Mouse (Mus musculus) forebrain, embryonic 16.5 days (tissue): ENCODE data around the gene Pnp2. TPM values are rescaled to one million over a fixed set of nuclear protein-coding genes. Genes with fewer than 3 reads are reported as not detected.
"Not testable (repeated sequence)": the region's sequence is repeated elsewhere in the genome, so short reads cannot be mapped to it uniquely, and the experiment has no call there.

Source experiments
- ATAC-seq: fragments of 200-750 bp; cut with Nextera tagmentation; 2 replicates; pipeline ENCODE4 v1.8.0; 2017; ENCODE audit warnings: mild to moderate bottlenecking, moderate library complexity
- H3K27ac ChIP-seq: fragments of 300-500 bp; sonication (generic); 2 replicates; pipeline ENCODE4 v1.5.1; 2014; ENCODE audit warnings: low read length, control low read depth
- H3K27me3 ChIP-seq: fragments of 300-500 bp; sonication (generic); replicated peaks from 2 replicates; pipeline ENCODE4 v1.6.1; 2014; ENCODE audit warnings: low read length; ENCODE audit not compliant: control insufficient read depth, insufficient read depth
- H3K36me3 ChIP-seq: fragments of 300-500 bp; sonication (generic); 2 replicates; pipeline ENCODE4 v1.6.1; 2014; ENCODE audit not compliant: control insufficient read depth, insufficient read depth
- H3K4me1 ChIP-seq: fragments of 300-500 bp; sonication (generic); replicated peaks from 2 replicates; pipeline ENCODE4 v1.6.1; 2014; ENCODE audit warnings: low read length; ENCODE audit not compliant: control insufficient read depth, insufficient read depth
- H3K4me2 ChIP-seq: fragments of 300-500 bp; sonication (generic); 2 replicates; pipeline ENCODE4 v1.6.1; 2014; ENCODE audit warnings: mild to moderate bottlenecking, low read length, control low read depth
- H3K4me3 ChIP-seq: fragments of 300-500 bp; sonication (generic); replicated peaks from 2 replicates; pipeline ENCODE4 v1.5.1; 2014; ENCODE audit warnings: mild to moderate bottlenecking, low read length, control low read depth
- H3K9ac ChIP-seq: fragments of 300-500 bp; sonication (generic); replicated peaks from 2 replicates; pipeline ENCODE4 v1.6.1; 2014; ENCODE audit warnings: low read depth, low read length, control low read depth
- H3K9me3 ChIP-seq: fragments of 300-500 bp; sonication (generic); 2 replicates; pipeline ENCODE4 v1.6.1; 2016; ENCODE audit warnings: low read length; ENCODE audit not compliant: control insufficient read depth
- WGBS: fragments of 180-500 bp; shearing (Covaris S2); extraction: QIAGEN DNeasy Blood & Tissue Kit; methylation state at CpG from one replicate; pipeline ENCODE4 v1.1.7; 2014; 5-methylcytosine and 5-hydroxymethylcytosine counted together
- polyA plus RNA-seq: library from polyadenylated mRNA; unstranded; fragments of >200 nt; fragmentation: Nextera tagmentation; extraction: Ambion mirVana; gene quantifications from 2 replicates; pipeline ENCODE4 v1.2.1, GENCODE M21; 2015

Gene Pnp2
- polyA plus RNA-seq, 1 experiment from 2014 or later: 0.63 TPM

DNA sequence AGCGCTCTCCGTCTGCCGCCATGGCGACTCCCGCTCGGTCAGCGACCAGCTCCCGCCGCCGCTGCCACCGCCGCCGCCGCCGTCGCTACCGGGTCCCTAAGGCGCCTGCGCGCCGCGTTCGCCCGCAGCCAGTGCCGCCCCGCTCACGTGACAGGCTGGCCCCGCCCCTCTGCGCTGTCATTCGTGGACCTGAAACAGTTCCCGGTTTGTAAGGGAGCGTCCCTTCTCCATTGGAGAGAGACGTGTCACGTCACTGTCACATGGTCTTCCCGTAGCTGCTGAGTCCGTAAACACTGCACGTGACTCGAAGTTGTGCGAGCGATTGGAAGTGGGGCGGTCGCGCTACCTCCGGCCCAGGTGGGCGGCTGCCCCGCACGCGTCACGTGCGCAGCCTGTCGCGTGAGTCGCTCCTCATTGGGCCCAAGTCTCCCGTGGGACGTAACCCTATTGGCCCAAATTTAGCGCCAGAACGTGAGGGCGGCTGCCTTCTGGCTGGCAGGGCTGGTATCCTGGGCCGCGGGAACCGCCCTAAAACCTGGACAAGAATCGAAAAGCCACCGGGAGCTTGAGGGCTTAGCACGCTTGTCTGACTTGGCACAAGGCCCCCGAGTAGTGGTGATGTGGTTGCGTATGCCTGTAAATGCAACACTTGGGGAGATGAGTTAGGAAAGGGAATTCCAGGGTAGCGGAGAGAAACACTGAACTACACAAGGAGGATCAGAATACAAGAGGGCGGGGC lies 24.9 kb upstream of the Pnp2 start, which contains the start of the genes Pip4p1 and Pnp:
Gene Pip4p1 (minus strand): TSS at position 103 of the 739 bp plus-strand sequence.
Gene Pnp (plus strand): TSS at position 329 of the 739 bp plus-strand sequence.
- Histone ChIP-seq H3K27ac (peak within 1 kb of the TSS; percentile 91), H3K36me3 (peaks cover 18% of the 10 kb centered on the region), H3K4me1 (peaks cover 29% of the 10 kb centered on the region), H3K4me2 (peak within 1 kb of the TSS; percentile 73), H3K4me3 (peak within 1 kb of the TSS; percentile 98), H3K9me3 (no peaks in the 10 kb centered on the region), H3K27me3 (no peaks in the 10 kb centered on the region), H3K9ac (peak within 1 kb of the TSS; percentile 99)
- peak; percentile 99 for ATAC-seq
- WGBS: under 1% methylated on average over 68 of the region's 68 CpGs

DNA sequence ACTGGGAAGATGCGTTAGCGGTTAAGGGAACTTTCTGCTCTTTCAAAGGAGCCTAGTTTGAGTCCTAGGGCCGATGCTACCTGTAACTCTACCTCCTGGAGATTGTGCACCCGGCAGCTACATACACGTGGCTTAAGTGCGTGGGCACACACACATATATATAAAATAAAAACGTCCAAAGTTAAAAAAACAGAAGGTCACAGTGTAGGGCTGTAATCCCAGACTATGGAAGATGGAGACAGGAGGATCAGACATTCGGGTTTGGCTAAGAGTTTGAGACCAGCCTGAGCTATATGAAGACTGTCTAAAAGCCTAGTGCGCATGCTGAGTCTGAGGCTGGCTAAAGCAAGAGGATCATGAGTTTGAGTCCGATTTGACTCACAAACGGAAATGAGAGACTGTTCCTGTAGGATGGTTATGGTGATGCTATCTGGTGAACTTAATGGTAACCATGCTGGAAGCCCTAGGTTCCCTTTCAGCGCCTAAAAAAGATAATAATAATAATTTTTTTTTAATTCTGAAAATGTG lies 24.2 kb upstream of the Pnp2 start:
- Histone ChIP-seq H3K9me3 (no peaks in the 10 kb centered on the region), H3K9ac (peak overlapping the region; percentile 60), H3K27ac (peak overlapping the region; percentile 91), H3K4me3 (peak overlapping the region; percentile 98), H3K4me2 (peak overlapping the region; percentile 73), H3K4me1 (peaks cover 22% of the 10 kb centered on the region), H3K36me3 (peaks cover 18% of the 10 kb centered on the region), H3K27me3 (no peaks in the 10 kb centered on the region)
- WGBS: 10% methylated on average over 12 of the region's 12 CpGs
- no peak for ATAC-seq

DNA sequence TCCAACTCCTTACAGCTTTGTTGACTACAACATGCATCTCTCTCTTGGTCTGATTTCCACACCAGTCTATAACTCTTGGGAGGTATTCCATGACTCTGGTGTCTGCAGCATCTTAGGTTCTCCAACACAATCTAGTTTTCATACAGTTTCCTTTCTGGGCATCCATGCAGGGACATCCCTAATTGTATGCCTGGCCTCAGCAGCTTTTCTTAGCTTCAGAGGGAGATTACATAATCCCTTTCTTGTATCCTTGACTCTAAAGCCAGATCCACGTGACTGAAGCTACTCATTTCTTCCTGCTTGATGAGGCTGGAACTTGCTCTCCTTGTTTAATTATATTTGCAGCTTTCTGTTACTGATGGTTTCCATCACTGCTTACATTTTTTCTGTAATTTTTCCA lies 19.1 kb upstream of the Pnp2 start:
- ATAC-seq: no peak
- Histone ChIP-seq H3K4me3 (no peak overlapping the region), H3K4me1 (peaks cover 2% of the 10 kb centered on the region; the same call in 1 of the 2 replicates), H3K27ac (no peak overlapping the region), H3K4me2 (no peak overlapping the region), H3K27me3 (no peaks in the 10 kb centered on the region), H3K9me3 (no peaks in the 10 kb centered on the region), H3K36me3 (no peaks in the 10 kb centered on the region), H3K9ac (no peak overlapping the region)
- 53% methylated on average over 1 of the region's 1 CpGs for WGBS

DNA sequence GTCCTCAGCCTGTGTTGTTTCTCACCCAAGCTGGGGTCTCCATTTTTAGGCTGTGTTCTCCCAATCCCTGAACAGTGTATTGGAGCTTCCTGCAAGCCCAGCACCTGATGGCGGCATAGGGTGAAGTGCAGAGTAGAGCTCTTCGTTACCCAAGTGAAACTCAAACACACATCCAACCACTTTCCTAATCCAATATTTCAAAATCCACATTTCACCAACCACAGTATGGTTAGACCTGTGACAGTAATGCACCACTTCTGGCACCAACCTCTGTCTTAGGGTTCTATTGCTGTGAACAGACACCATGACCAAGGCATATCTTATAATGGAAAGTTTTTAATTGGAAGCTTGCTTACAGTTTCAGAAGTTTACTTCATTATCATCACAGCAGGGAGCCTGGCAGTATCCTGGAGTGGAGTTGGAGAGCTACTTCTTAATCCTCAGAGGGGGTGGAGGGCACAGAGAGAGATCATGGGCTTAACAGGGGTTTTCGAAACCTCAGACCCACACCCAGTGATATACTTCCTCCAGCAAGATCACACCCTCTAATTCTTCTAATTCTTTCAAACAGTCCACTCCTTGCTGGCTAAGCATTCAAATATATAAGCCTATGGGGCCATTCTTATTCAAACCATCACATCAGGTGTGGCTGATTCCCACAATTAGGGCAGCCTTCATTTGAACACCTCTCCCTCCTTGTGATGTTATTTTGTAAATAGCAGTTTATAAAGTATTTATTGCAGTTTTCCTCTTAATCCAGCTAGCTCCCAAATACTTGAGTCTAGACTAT lies 17.5 kb upstream of the Pnp2 start:
- Histone ChIP-seq H3K36me3 (no peaks in the 10 kb centered on the region), H3K4me1 (no peaks in the 10 kb centered on the region), H3K27me3 (no peaks in the 10 kb centered on the region), H3K27ac (no peak overlapping the region), H3K4me2 (no peak overlapping the region), H3K9ac (no peak overlapping the region), H3K4me3 (no peak overlapping the region), H3K9me3 (no peaks in the 10 kb centered on the region)
- no peak for ATAC-seq
- WGBS: 81% methylated on average over 3 of the region's 3 CpGs

DNA sequence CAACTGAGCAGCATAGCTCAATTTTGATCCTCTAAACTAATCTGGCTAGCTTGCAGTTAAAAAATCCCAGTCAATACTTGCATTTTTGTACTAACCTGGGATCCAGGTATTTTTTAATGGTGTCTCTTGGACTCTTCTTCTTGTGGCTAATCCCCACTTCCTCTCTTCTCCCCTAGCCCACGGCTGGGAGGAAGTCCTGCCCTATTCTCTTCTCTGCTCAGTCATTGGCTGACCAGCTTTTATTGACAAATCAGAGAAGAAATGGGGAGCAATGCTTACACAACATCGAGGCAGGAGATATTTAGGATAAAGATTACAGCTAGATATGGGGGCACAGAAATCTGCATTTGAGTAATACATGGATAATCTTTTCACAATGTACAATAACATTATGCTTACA lies 16.9 kb upstream of the Pnp2 start:
- Histone ChIP-seq H3K9me3 (no peaks in the 10 kb centered on the region), H3K36me3 (no peaks in the 10 kb centered on the region), H3K4me1 (peaks cover 2% of the 10 kb centered on the region; the same call in 1 of the 2 replicates), H3K27ac (no peak overlapping the region), H3K27me3 (no peaks in the 10 kb centered on the region), H3K4me2 (no peak overlapping the region), H3K4me3 (no peak overlapping the region), H3K9ac (no peak overlapping the region)
- 43% methylated on average over 2 of the region's 2 CpGs for WGBS
- no peak for ATAC-seq

DNA sequence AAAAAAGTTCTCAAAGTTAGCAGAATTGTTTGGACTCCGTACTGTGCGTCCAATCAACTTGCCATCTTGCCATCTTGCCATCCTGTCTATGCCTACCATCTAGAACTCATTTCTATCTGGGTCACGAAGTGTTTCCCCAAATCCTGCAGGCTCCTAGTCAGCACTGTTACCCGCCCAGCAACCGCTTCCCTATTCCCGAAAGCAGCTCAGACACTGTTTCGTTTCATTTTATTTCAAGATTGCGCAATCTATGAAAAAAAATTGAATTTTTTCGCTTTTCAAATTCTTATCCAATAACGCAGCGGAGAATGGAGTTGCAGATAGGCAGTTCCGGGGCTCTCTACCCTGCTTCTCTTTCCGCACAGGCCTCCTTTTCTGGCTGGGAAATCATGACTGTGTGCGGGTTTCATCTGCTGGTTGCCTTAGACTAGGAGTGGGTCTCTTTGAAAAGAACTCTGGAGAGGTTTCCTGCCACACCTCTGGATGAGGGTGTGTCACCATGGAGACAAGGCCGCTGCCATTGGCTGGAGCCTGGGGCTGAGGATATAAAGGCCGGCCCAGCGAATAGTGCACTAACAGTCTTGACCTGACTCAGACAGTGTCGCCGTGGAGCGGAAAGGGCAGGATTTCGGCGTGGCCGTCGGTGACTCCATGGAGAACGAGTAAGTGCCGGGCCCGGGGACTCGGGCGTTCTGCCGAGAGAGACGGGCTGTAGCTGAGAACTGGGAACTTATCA lies 11.7 kb upstream of the Pnp2 start, which contains the start of gene Gm49342:
Gene Gm49342 (plus strand): TSS at position 586 of the 736 bp plus-strand sequence.
- Histone ChIP-seq H3K4me3 (peak within 1 kb of the TSS; percentile 53), H3K9ac (peak within 1 kb of the TSS; percentile 59), H3K27me3 (no peaks in the 10 kb centered on the region), H3K4me2 (peak within 1 kb of the TSS; percentile 63), H3K36me3 (no peaks in the 10 kb centered on the region), H3K27ac (peak within 1 kb of the TSS; percentile 75), H3K4me1 (peaks cover 10% of the 10 kb centered on the region), H3K9me3 (no peaks in the 10 kb centered on the region)
- ATAC-seq: peak; percentile 95
- 16% methylated on average over 31 of the region's 31 CpGs for WGBS

DNA sequence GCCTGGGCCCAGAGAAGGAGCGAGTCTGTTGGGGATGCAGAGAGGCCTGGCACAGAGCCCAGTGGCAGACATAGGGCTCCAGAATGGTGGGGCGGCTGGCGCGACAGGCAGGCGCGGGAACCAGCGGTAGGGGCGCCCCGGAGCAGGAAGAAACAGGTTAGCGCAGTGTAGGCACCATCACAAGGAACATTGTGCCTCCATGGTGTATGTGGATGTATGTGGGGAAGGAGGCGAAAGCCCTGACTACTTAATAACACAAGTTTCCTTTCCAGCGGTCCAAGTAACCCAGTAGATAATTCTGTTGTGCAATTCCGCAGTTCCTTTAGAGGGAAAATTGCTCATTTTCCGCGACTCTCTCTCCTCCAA lies 11.1 kb upstream of the Pnp2 start:
- peak; percentile 97 for ATAC-seq
- Histone ChIP-seq H3K9ac (peak overlapping the region; percentile 59), H3K4me3 (peak overlapping the region; percentile 53), H3K4me2 (peak overlapping the region; percentile 63), H3K4me1 (peaks cover 10% of the 10 kb centered on the region), H3K27ac (peak overlapping the region; percentile 75)
- not testable (repeated sequence) for H3K36me3 ChIP-seq, H3K9me3 ChIP-seq, H3K27me3 ChIP-seq
- 1% methylated on average over 14 of the region's 15 CpGs for WGBS

DNA sequence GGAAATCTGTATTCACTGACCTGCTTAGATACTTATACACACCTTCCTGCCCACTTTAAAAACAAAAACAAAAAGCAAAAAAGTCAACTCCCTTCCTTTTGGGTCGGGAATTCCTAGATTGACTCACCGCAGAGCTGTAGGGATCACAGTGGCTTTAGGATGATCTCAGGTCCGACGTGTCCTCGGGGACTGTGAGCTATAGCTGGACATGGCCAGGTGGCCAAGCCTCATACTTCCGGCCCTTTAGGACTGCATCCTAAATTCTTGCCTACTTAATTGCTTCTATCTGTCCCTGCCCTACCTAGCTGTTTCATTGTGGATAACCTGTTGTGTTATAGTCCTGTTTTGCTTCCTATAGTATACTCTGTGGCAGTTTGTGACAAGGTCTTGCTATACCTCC lies 10.7 kb upstream of the Pnp2 start:
- not testable (repeated sequence) for H3K9me3 ChIP-seq, ATAC-seq, H3K27me3 ChIP-seq, H3K36me3 ChIP-seq
- WGBS: 3% methylated on average over 6 of the region's 6 CpGs
- H3K4me3 ChIP-seq: peak overlapping the region; percentile 53
- H3K4me1 ChIP-seq: peaks cover 10% of the 10 kb centered on the region
- H3K27ac ChIP-seq: peak overlapping the region; percentile 75
- H3K9ac ChIP-seq: peak overlapping the region; percentile 59
- H3K4me2 ChIP-seq: peak overlapping the region; percentile 63

DNA sequence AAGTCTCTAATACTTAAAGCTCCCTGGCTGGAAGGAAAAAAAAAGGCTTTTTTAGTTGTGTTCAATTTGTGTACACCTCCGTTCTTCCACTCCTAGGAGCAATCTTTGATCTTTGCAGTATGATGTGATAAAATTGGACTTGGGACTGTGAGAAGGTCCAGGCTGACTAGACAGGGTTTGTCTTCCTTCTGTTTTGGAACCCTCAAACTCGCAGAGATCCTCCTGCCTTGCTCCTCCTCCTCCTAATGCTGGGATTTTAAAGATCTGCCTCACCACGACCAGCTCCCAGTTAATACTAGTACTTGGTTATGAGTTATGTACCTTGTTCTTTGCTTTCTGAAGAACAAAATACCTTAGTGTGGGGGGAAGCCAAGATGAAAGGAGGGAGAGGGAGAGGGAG lies 10.3 kb upstream of the Pnp2 start:
- H3K36me3 ChIP-seq, H3K9ac ChIP-seq, ATAC-seq, H3K27me3 ChIP-seq, H3K27ac ChIP-seq, H3K9me3 ChIP-seq: not testable (repeated sequence)
- 22% methylated on average over 3 of the region's 3 CpGs for WGBS
- H3K4me2 ChIP-seq: peak overlapping the region; percentile 63
- H3K4me1 ChIP-seq: peaks cover 10% of the 10 kb centered on the region
- H3K4me3 ChIP-seq: peak overlapping the region; percentile 53
